12 mouse cellular contexts compared by ENCODE assay signal in the genomic region with DNA sequence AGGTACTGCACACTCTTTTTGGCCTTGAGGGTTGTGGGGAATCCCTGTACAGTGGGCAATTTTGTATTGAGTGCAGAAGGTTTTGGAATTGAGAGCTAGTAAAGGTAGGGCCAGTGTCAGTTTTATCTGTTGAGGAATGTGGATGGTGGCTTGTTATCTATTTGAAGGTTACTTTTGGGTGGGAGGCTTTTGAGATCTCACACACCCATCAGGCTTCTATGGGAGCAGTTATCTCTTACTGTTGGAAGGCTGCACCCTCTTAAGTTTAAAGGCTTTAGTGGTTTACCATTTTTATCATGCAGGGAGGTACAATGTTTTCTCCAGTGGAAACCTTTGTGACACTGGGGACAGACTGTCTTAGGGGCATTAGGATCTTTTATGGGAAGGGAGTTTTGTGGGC.
"Had no signal": no experiment of that assay in that cellular context is flagged by ENCODE, and none has a peak within 500 bp of the region (broad histone marks: within the 10 kb centered on the region; RNA-seq: fewer than 3 reads in every experiment).

No protein-coding gene starts in this region.

- H3K4me3 ChIP-seq: limb, embryonic 12.5 days; lung, embryonic 15.5 days had no signal

- H3K9ac ChIP-seq: limb, embryonic 12.5 days; lung, embryonic 15.5 days had no signal

- H3K27me3 ChIP-seq: limb, embryonic 12.5 days; lung, embryonic 15.5 days had no signal

- ATAC-seq: inflammation-experienced regulatory T-cells, adult 6 months; intestine, postnatal 0 days; midbrain, embryonic 16.5 days had no signal

- H3K4me2 ChIP-seq: limb, embryonic 12.5 days; lung, embryonic 15.5 days; midbrain, embryonic 11.5 days had no signal

- H3K9me3 ChIP-seq: limb, embryonic 12.5 days; lung, embryonic 15.5 days had no signal

- DNase-seq: kidney, adult 8-10 months; kidney, postnatal 25 days; lung, postnatal 36 days; right cerebral cortex, adult 18-20 months; spleen, adult 18-20 months; thymus, postnatal 4 days had no signal

- H3K27ac ChIP-seq: limb, embryonic 12.5 days; lung, embryonic 15.5 days had no signal
